In the genomic region with DNA sequence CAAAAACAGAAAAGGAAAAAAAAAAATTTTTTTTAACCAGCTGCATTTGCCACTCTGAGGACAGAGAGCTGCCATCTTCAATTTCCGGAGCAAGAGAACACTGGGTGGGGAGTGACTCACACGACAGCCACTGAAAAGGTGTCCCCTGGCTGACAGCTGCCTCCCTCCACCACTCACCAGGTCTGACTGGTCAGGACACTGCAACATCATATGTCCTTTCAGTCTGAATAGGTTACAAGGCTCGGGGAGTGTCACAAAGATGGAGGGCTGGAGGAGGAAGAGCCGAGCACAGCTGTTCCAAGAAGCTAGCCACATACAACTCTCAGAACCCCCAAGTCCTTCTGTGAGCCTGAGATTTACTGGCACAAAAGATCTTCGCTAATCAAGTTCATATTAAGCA, we compare ENCODE assay signal across 25 mouse cellular contexts.
DNase-seq lines count a peak whose midpoint lies in the region; ATAC-seq and TF ChIP-seq lines count a peak whose summit lies in the region.
"Had no signal": no experiment of that assay in that cellular context is flagged by ENCODE, and none has a peak within 500 bp of the region (broad histone marks: within the 10 kb centered on the region; RNA-seq: fewer than 3 reads in every experiment).

No protein-coding gene starts in this region.

- peaks cover 31% of the 10 kb centered on the region for H3K4me1 ChIP-seq in hindbrain, embryonic 13.5 days (replicated peaks)
- peaks cover 10% of the 10 kb centered on the region for H3K4me1 ChIP-seq in hindbrain, postnatal 0 days (ENCODE audit: insufficient read depth, low read length)
- H3K4me1 ChIP-seq in liver, adult 2 months (ENCODE audit: control insufficient read depth, insufficient read depth, low read length) = peaks cover 8% of the 10 kb centered on the region
- peaks cover 6% of the 10 kb centered on the region; the same call in 1 of the 2 replicates for H3K4me1 ChIP-seq in liver, postnatal 0 days (ENCODE audit: insufficient read depth)
- peaks cover 6% of the 10 kb centered on the region; the same call in 1 of the 2 replicates for H3K4me1 ChIP-seq in midbrain, postnatal 0 days (ENCODE audit: insufficient read depth, low read length)
- peaks cover 18% of the 10 kb centered on the region for H3K4me1 ChIP-seq in midbrain, embryonic 15.5 days

- H3K36me3 ChIP-seq in hindbrain, embryonic 13.5 days = 0 out of 2 replicates have a peak, but pooled peaks cover 9% of the 10 kb centered on the region
- no peaks in the 10 kb centered on the region for H3K36me3 ChIP-seq in hindbrain, postnatal 0 days (ENCODE audit: insufficient read depth, low read length)
- H3K36me3 ChIP-seq in liver, adult 2 months (ENCODE audit: control insufficient read depth, insufficient read depth, low read length) = no peaks in the 10 kb centered on the region; the same call in 1 of the 2 replicates
- no peaks in the 10 kb centered on the region for H3K36me3 ChIP-seq in liver, postnatal 0 days (replicated peaks; ENCODE audit: insufficient read depth, low read length)
- no peaks in the 10 kb centered on the region for H3K36me3 ChIP-seq in midbrain, postnatal 0 days (ENCODE audit: insufficient read depth, low read length)
- no peaks in the 10 kb centered on the region for H3K36me3 ChIP-seq in midbrain, embryonic 15.5 days (replicated peaks)
- H3K36me3 ChIP-seq: heart, embryonic 15.5 days had no signal

- TF ChIP-seq EP300 in liver, postnatal 0 days (IDR thresholded peaks at IDR 0.05; ENCODE audit: low read depth) = no peak

- peak overlapping the region; percentile 3; the same call in 1 of the 2 replicates for H3K27ac ChIP-seq in hindbrain, embryonic 13.5 days
- no peak overlapping the region for H3K27ac ChIP-seq in hindbrain, postnatal 0 days
- H3K27ac ChIP-seq in liver, adult 2 months (replicated peaks; ENCODE audit: insufficient read depth, low read depth, low read length) = no peak overlapping the region
- no peak overlapping the region for H3K27ac ChIP-seq in liver, postnatal 0 days (ENCODE audit: low read depth)
- no peak overlapping the region for H3K27ac ChIP-seq in midbrain, postnatal 0 days (ENCODE audit: low read depth, low read length)
- no peak overlapping the region for H3K27ac ChIP-seq in midbrain, embryonic 15.5 days
- H3K27ac ChIP-seq: embryonic facial prominence, embryonic 13.5 days; forebrain, embryonic 10.5 days; forebrain, embryonic 13.5 days; heart, embryonic 15.5 days; hindbrain, embryonic 10.5 days; hindbrain, embryonic 14.5 days had no signal

- ATAC-seq in hindbrain, embryonic 13.5 days (ENCODE audit: low FRiP score) = no peak
- no peak for ATAC-seq in hindbrain, postnatal 0 days
- ATAC-seq in liver, postnatal 0 days = no peak
- ATAC-seq in midbrain, postnatal 0 days (ENCODE audit: low FRiP score) = 0 out of 2 replicates have a peak, but pooled peaks have one; percentile 47
- ATAC-seq in midbrain, embryonic 15.5 days (replicated peaks) = no peak
- ATAC-seq: activated CD4-positive, CD25-positive, alpha-beta regulatory T cell, adult 4 months; forebrain, embryonic 13.5 days; forebrain, embryonic 16.5 days had no signal

- H3K4me3 ChIP-seq in hindbrain, embryonic 13.5 days = no peak overlapping the region
- H3K4me3 ChIP-seq in hindbrain, postnatal 0 days (ENCODE audit: low read length) = no peak overlapping the region
- H3K4me3 ChIP-seq in liver, adult 2 months (ENCODE audit: insufficient read depth, low read depth, low read length) = no peak overlapping the region
- H3K4me3 ChIP-seq in liver, postnatal 0 days (ENCODE audit: low read depth, low read length) = no peak overlapping the region
- no peak overlapping the region for H3K4me3 ChIP-seq in midbrain, postnatal 0 days (ENCODE audit: low read depth, low read length)
- no peak overlapping the region for H3K4me3 ChIP-seq in midbrain, embryonic 15.5 days
- H3K4me3 ChIP-seq: embryonic facial prominence, embryonic 13.5 days; forebrain, embryonic 10.5 days; forebrain, embryonic 13.5 days; heart, embryonic 15.5 days; hindbrain, embryonic 10.5 days had no signal

- 72% methylated on average over 5 of the region's 5 CpGs for WGBS in hindbrain, embryonic 13.5 days
- 55% methylated on average over 5 of the region's 5 CpGs for WGBS in hindbrain, postnatal 0 days
- WGBS in liver, adult 2 months = 91% methylated on average over 5 of the region's 5 CpGs
- 75% methylated on average over 5 of the region's 5 CpGs for WGBS in liver, postnatal 0 days (ENCODE audit: insufficient replicate concordance)
- WGBS in midbrain, postnatal 0 days = 68% methylated on average over 5 of the region's 5 CpGs
- 64% methylated on average over 5 of the region's 5 CpGs for WGBS in midbrain, embryonic 15.5 days

- H3K4me2 ChIP-seq in hindbrain, embryonic 13.5 days = no peak overlapping the region
- H3K4me2 ChIP-seq in hindbrain, postnatal 0 days (ENCODE audit: low read depth, low read length) = no peak overlapping the region
- H3K4me2 ChIP-seq in liver, postnatal 0 days (ENCODE audit: low read depth, low read length) = no peak overlapping the region
- no peak overlapping the region for H3K4me2 ChIP-seq in midbrain, postnatal 0 days (ENCODE audit: low read depth, low read length, poor library complexity, severe bottlenecking)
- no peak overlapping the region for H3K4me2 ChIP-seq in midbrain, embryonic 15.5 days
- H3K4me2 ChIP-seq: embryonic facial prominence, embryonic 13.5 days; forebrain, embryonic 13.5 days; heart, embryonic 11.5 days; heart, embryonic 15.5 days; hindbrain, embryonic 14.5 days had no signal

- TF ChIP-seq CTCF in hindbrain, postnatal 0 days (IDR thresholded peaks at IDR 0.05; ENCODE audit: low read depth) = no peak
- no peak for TF ChIP-seq CTCF in liver, adult 2 months (IDR thresholded peaks at IDR 0.05; ENCODE audit: low read depth, low read length)
- TF ChIP-seq CTCF in liver, postnatal 0 days (IDR thresholded peaks at IDR 0.05; ENCODE audit: low read depth) = no peak
- TF ChIP-seq CTCF in midbrain, postnatal 0 days (IDR thresholded peaks at IDR 0.05) = no peak

- no peaks in the 10 kb centered on the region for H3K79me2 ChIP-seq in liver, adult 2 months (ENCODE audit: control insufficient read depth, insufficient read depth, low read length)

- no peak for TF ChIP-seq POLR2A in liver, adult 2 months (IDR thresholded peaks at IDR 0.05; ENCODE audit: extremely low read depth, insufficient read depth, low read length)

- H3K9ac ChIP-seq in hindbrain, embryonic 13.5 days = no peak overlapping the region
- no peak overlapping the region for H3K9ac ChIP-seq in hindbrain, postnatal 0 days (replicated peaks; ENCODE audit: low read length)
- H3K9ac ChIP-seq in liver, adult 2 months (ENCODE audit: low read depth, low read length) = no peak overlapping the region
- H3K9ac ChIP-seq in liver, postnatal 0 days (replicated peaks) = no peak overlapping the region
- H3K9ac ChIP-seq in midbrain, postnatal 0 days (replicated peaks; ENCODE audit: low read length, poor library complexity, severe bottlenecking) = no peak overlapping the region
- H3K9ac ChIP-seq in midbrain, embryonic 15.5 days = no peak overlapping the region
- H3K9ac ChIP-seq: embryonic facial prominence, embryonic 13.5 days; forebrain, embryonic 13.5 days; heart, embryonic 15.5 days; hindbrain, embryonic 14.5 days had no signal

- peak; percentile 13 to 15 for DNase-seq in cerebellum, postnatal 25 days
- DNase-seq in cerebellum, postnatal 36 days = no peak
- no peak for DNase-seq in hindbrain, postnatal 0 days (ENCODE audit: low spot score)
- DNase-seq in liver, adult 2 months (ENCODE audit: extremely low read depth, low read depth, low spot score) = peak; percentile 31
- no peak for DNase-seq in liver, postnatal 0 days
- no peak for DNase-seq in midbrain, postnatal 0 days (ENCODE audit: low spot score)
- DNase-seq: adrenal gland, adult 8-10 months; adrenal gland, postnatal 25 days; cerebellum, adult 11-12 months; cerebellum, adult 8-10 months; gastrocnemius, postnatal 10 days; gastrocnemius, postnatal 36 days; heart, postnatal 10 days; heart, postnatal 36 days had no signal

- H3K9me3 ChIP-seq in hindbrain, embryonic 13.5 days = no peaks in the 10 kb centered on the region
- no peaks in the 10 kb centered on the region for H3K9me3 ChIP-seq in hindbrain, postnatal 0 days (ENCODE audit: low read length)
- H3K9me3 ChIP-seq in liver, postnatal 0 days (ENCODE audit: low read length) = no peaks in the 10 kb centered on the region
- H3K9me3 ChIP-seq in midbrain, postnatal 0 days (ENCODE audit: low read length) = no peaks in the 10 kb centered on the region
- no peaks in the 10 kb centered on the region for H3K9me3 ChIP-seq in midbrain, embryonic 15.5 days
- H3K9me3 ChIP-seq: forebrain, embryonic 13.5 days; heart, embryonic 15.5 days had no signal

- H3K27me3 ChIP-seq in hindbrain, embryonic 13.5 days = no peaks in the 10 kb centered on the region
- no peaks in the 10 kb centered on the region for H3K27me3 ChIP-seq in hindbrain, postnatal 0 days (ENCODE audit: insufficient read depth, low read length)
- H3K27me3 ChIP-seq in liver, adult 2 months (ENCODE audit: control insufficient read depth, insufficient read depth, low read length) = no peaks in the 10 kb centered on the region
- H3K27me3 ChIP-seq in liver, postnatal 0 days (ENCODE audit: insufficient read depth, low read length) = no peaks in the 10 kb centered on the region
- H3K27me3 ChIP-seq in midbrain, postnatal 0 days (ENCODE audit: insufficient read depth, low read length) = no peaks in the 10 kb centered on the region
- no peaks in the 10 kb centered on the region for H3K27me3 ChIP-seq in midbrain, embryonic 15.5 days (replicated peaks)
- H3K27me3 ChIP-seq: embryonic facial prominence, embryonic 13.5 days; heart, embryonic 15.5 days had no signal

Comparison
In these comparisons a context has a peak if more than half of its experiments do, and no peak if none do; other contexts are left out.
1. DNase-seq: peak in cerebellum, postnatal 25 days (2 of 2) and liver, adult 2 months (single experiment); none in cerebellum, postnatal 36 days (0 of 2), hindbrain, postnatal 0 days (single experiment), liver, postnatal 0 days (single experiment) and midbrain, postnatal 0 days (single experiment).